Mouse (Mus musculus) spleen, adult 2 months (tissue): ENCODE measurements around the gene Pabpc4.

Source experiments
- CTCF ChIP-seq: fragments of 200-500 bp; IDR thresholded peaks from 2 replicates; pipeline ENCODE4 v1.5.1; 2011; ENCODE audit warnings: mild to moderate bottlenecking, inconsistent platforms; ENCODE audit not compliant: insufficient read depth, insufficient read length, insufficient replicate concordance; ENCODE audit errors: extremely low read depth
- POLR2A ChIP-seq: fragments of 200-500 bp; IDR thresholded peaks from 2 replicates; pipeline ENCODE4 v1.6.1; 2011; ENCODE audit warnings: low read depth, low read length, inconsistent platforms

- no peak for TF ChIP-seq CTCF
- TF ChIP-seq POLR2A = no peak
Observed at GRCm38 (mm10) chr4:123334177-123334576, 72.0 kb downstream of the Pabpc4 start.
